Mouse (Mus musculus): ENCODE results near the gene Klhl10.

DNA sequence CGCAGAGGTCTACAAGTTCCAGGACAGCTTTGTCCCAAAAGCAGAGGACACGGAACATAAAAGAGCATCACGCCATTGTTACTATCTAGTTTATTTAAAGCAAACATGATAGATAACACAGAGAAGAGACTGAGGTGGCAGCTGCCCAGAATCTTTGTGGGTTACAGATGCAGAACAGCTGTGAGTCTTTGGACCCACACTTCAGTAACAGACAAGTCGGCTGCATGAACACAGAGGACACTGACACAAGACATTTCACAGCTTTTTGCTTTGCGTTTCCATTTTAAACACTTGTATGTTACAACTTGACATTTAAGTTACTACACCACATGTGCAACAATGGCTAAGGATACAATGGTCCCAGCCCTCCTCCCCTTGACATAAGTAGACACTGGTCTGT is 34.6 kb downstream of the Klhl10 start:
- TF ChIP-seq POLR2AphosphoS5 (IDR thresholded peaks at IDR 0.05; ENCODE audit: borderline replicate concordance, low read depth, low read length) (no peak), GATA1 (IDR thresholded peaks at IDR 0.05; ENCODE audit: low read depth, low read length) (no peak), RAD21 (IDR thresholded peaks at IDR 0.05; ENCODE audit: low read depth, low read length) (no peak), E2F4 (IDR thresholded peaks at IDR 0.05; ENCODE audit: borderline replicate concordance, low read depth, low read length) (no peak), ZNF384 (IDR thresholded peaks at IDR 0.05; ENCODE audit: low read depth, low read length) (no peak), TAL1 (IDR thresholded peaks at IDR 0.05; ENCODE audit: low read length) (no peak)
